Mouse (Mus musculus) forebrain, embryonic 11.5 days (tissue): ENCODE results near the gene Ddx24. TPM values are rescaled to one million over a fixed set of nuclear protein-coding genes. Genes with fewer than 3 reads are reported as not detected.

ENCODE experiments used
- ATAC-seq: fragments of 200-750 bp; cut with Nextera tagmentation; replicated peaks from 2 replicates; pipeline ENCODE4 v1.8.0; 2017; ENCODE audit warnings: moderate TSS enrichment; ENCODE audit not compliant: low FRiP score
- DNase-seq: peaks from one replicate; pipeline ENCODE4 v3.0.0-alpha.2; 2017; ENCODE audit warnings: low spot score
- H3K27ac ChIP-seq: fragments of 300-500 bp; sonication (generic); 2 replicates; pipeline ENCODE4 v1.5.1; 2014; ENCODE audit warnings: low read depth, low read length
- H3K27me3 ChIP-seq: fragments of 300-500 bp; sonication (generic); 2 replicates; pipeline ENCODE4 v1.6.1; 2014; ENCODE audit warnings: mild to moderate bottlenecking, low read length, mixed read lengths; ENCODE audit not compliant: control insufficient read depth, insufficient read depth
- H3K36me3 ChIP-seq: fragments of 300-500 bp; sonication (generic); 2 replicates; pipeline ENCODE4 v1.6.1; 2014; ENCODE audit warnings: mild to moderate bottlenecking, low read length, moderate library complexity, mixed read lengths; ENCODE audit not compliant: control insufficient read depth, insufficient read depth
- H3K4me1 ChIP-seq: fragments of 300-500 bp; sonication (generic); replicated peaks from 2 replicates; pipeline ENCODE4 v1.6.1; 2014; ENCODE audit warnings: low read length, mixed read lengths; ENCODE audit not compliant: control insufficient read depth, insufficient read depth
- H3K4me2 ChIP-seq: fragments of 300-500 bp; sonication (generic); 2 replicates; pipeline ENCODE4 v1.6.1; 2014; ENCODE audit warnings: low read depth, mild to moderate bottlenecking, low read length, moderate library complexity, mixed read lengths; ENCODE audit not compliant: severe bottlenecking
- H3K4me3 ChIP-seq: fragments of 300-500 bp; sonication (generic); 2 replicates; pipeline ENCODE4 v1.5.1; 2014; ENCODE audit warnings: low read depth, low read length
- H3K9ac ChIP-seq: fragments of 300-500 bp; sonication (generic); 2 replicates; pipeline ENCODE4 v1.6.1; 2014; ENCODE audit warnings: low read length
- H3K9me3 ChIP-seq: fragments of 300-500 bp; sonication (generic); 2 replicates; pipeline ENCODE4 v1.6.1; 2016; ENCODE audit warnings: low read length, mixed read lengths; ENCODE audit not compliant: control insufficient read depth
- WGBS: fragments of 180-500 bp; shearing (Covaris S2); extraction: QIAGEN DNeasy Blood & Tissue Kit; methylation state at CpG from one replicate; pipeline ENCODE4 v1.1.7; 2014; 5-methylcytosine and 5-hydroxymethylcytosine counted together
- polyA plus RNA-seq: library from polyadenylated mRNA; unstranded; fragments of >200 nt; fragmentation: Nextera tagmentation; extraction: Ambion mirVana; gene quantifications from 2 replicates; pipeline ENCODE4 v1.2.1, GENCODE M21; 2014

Gene Ddx24
- polyA plus RNA-seq, 1 experiment from 2014 or later, result 109 TPM

- Histone ChIP-seq H3K9me3 (no peaks in the 10 kb centered on the region), H3K9ac (no peak overlapping the region), H3K27me3 (no peaks in the 10 kb centered on the region), H3K27ac (no peak overlapping the region), H3K4me3 (no peak overlapping the region), H3K4me2 (no peak overlapping the region), H3K36me3 (no peaks in the 10 kb centered on the region), H3K4me1 (no peaks in the 10 kb centered on the region)
- 72% methylated on average over 4 of the region's 4 CpGs for WGBS
- ATAC-seq, result no peak
- DNase-seq, result no peak
These were observed 48.9 kb downstream of the Ddx24 start for GRCm38 (mm10) chr12:103376774-103377173.

GRCm38 (mm10) chr12:103376124-103376523 is 49.5 kb downstream of the Ddx24 start:
- no peak for DNase-seq
- 73% methylated on average over 5 of the region's 5 CpGs for WGBS

GRCm38 (mm10) chr12:103373530-103374236 is 51.9 kb downstream of the Ddx24 start:
- Histone ChIP-seq H3K27ac (no peak overlapping the region), H3K36me3 (no peaks in the 10 kb centered on the region), H3K4me3 (no peak overlapping the region), H3K9me3 (no peaks in the 10 kb centered on the region), H3K4me2 (no peak overlapping the region), H3K27me3 (no peaks in the 10 kb centered on the region), H3K4me1 (no peaks in the 10 kb centered on the region), H3K9ac (no peak overlapping the region)
- DNase-seq (no peak), ATAC-seq (no peak)
- WGBS, result 85% methylated on average over 8 of the region's 8 CpGs

More at GRCm38 (mm10) chr12:103376124-103376523, 49.5 kb downstream of the Ddx24 start:
- H3K9me3 ChIP-seq, result no peaks in the 10 kb centered on the region
- no peak for ATAC-seq
- H3K36me3 ChIP-seq, result no peaks in the 10 kb centered on the region
- no peak overlapping the region for H3K27ac ChIP-seq
- H3K4me2 ChIP-seq, result no peak overlapping the region
- H3K9ac ChIP-seq, result no peak overlapping the region
- H3K4me1 ChIP-seq, result no peaks in the 10 kb centered on the region
- no peak overlapping the region for H3K4me3 ChIP-seq
- H3K27me3 ChIP-seq, result no peaks in the 10 kb centered on the region

GRCm38 (mm10) chr12:103371711-103372110 is 53.9 kb downstream of the Ddx24 start:
- Histone ChIP-seq H3K9me3 (no peaks in the 10 kb centered on the region), H3K4me3 (no peak overlapping the region), H3K9ac (no peak overlapping the region), H3K4me1 (no peaks in the 10 kb centered on the region; the same call in 1 of the 2 replicates), H3K27me3 (no peaks in the 10 kb centered on the region), H3K27ac (no peak overlapping the region), H3K36me3 (no peaks in the 10 kb centered on the region), H3K4me2 (no peak overlapping the region)
- DNase-seq (peak; percentile 84), ATAC-seq (no peak)
- WGBS, result 25% methylated on average over 6 of the region's 6 CpGs

- H3K4me2 ChIP-seq, result no peak overlapping the region
- no peaks in the 10 kb centered on the region for H3K36me3 ChIP-seq
- ATAC-seq (no peak), DNase-seq (no peak)
- H3K9ac ChIP-seq, result no peak overlapping the region
- H3K27me3 ChIP-seq, result no peaks in the 10 kb centered on the region
- H3K27ac ChIP-seq, result no peak overlapping the region
- H3K4me1 ChIP-seq, result no peaks in the 10 kb centered on the region; the same call in 1 of the 2 replicates
- H3K9me3 ChIP-seq, result no peaks in the 10 kb centered on the region
- H3K4me3 ChIP-seq, result no peak overlapping the region
- WGBS, result 78% methylated on average over 4 of the region's 4 CpGs
These were observed 54.8 kb downstream of the Ddx24 start for GRCm38 (mm10) chr12:103370861-103371260.

DNA sequence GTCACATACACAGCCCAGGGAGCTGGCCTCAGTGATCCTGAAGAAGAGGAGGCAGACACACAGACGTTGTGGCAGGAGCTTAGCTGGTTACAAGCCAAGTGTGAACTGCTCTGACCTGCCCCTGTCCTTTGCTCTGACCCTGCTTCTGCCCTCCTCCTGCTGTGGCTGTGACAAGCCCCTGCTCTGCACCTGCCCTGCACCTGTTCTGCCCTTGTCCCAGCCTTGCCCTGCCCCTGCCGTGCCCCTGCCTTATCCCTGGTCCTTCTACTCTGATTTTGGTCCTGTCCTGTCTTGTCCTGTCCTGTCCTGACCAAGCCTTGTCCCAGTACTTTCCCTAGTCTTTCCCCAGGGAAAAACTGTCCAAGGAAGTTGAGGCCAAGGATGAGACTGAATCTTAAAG is 56.9 kb downstream of the Ddx24 start:
- H3K4me1 ChIP-seq, result no peaks in the 10 kb centered on the region; the same call in 1 of the 2 replicates
- no peak overlapping the region for H3K4me2 ChIP-seq
- no peak overlapping the region for H3K27ac ChIP-seq
- no peaks in the 10 kb centered on the region for H3K36me3 ChIP-seq
- H3K9me3 ChIP-seq, result no peaks in the 10 kb centered on the region
- H3K9ac ChIP-seq, result no peak overlapping the region
- H3K27me3 ChIP-seq, result no peaks in the 10 kb centered on the region
- ATAC-seq, result no peak
- no peak for DNase-seq
- 83% methylated on average over 2 of the region's 2 CpGs for WGBS
- H3K4me3 ChIP-seq, result no peak overlapping the region

DNA sequence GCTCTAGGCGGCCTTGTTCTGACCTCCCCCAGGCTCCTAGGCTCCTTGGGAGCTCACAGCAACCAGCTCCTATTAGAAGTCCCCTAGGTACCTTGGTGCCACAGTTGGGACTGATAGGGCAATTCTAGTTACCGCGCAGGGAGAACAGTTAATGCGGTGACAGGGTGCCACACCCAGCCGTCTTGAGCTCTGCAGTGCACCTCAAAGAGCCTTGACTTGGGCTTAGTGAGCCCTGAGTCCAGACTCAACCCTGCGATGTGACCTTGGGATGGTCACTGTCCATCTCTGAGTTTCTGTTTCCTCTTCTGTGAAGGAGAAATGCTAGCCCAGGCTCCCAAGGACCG is 57.3 kb downstream of the Ddx24 start:
- ATAC-seq, result no peak
- H3K36me3 ChIP-seq, result no peaks in the 10 kb centered on the region
- no peak for DNase-seq
- no peak overlapping the region for H3K27ac ChIP-seq
- no peak overlapping the region for H3K4me2 ChIP-seq
- H3K9ac ChIP-seq, result no peak overlapping the region
- WGBS, result 77% methylated on average over 7 of the region's 7 CpGs
- H3K4me1 ChIP-seq, result no peaks in the 10 kb centered on the region; the same call in 1 of the 2 replicates
- H3K27me3 ChIP-seq, result no peaks in the 10 kb centered on the region
- H3K4me3 ChIP-seq, result no peak overlapping the region
- no peaks in the 10 kb centered on the region for H3K9me3 ChIP-seq

GRCm38 (mm10) chr12:103367620-103368325 is 57.9 kb downstream of the Ddx24 start:
- no peak overlapping the region for H3K4me3 ChIP-seq

More at GRCm38 (mm10) chr12:103367620-103368325, 57.9 kb downstream of the Ddx24 start:
- no peak overlapping the region; the same call in 1 of the 2 replicates for H3K9ac ChIP-seq
- 17% methylated on average over 18 of the region's 18 CpGs for WGBS
- ATAC-seq (peak; percentile 72), DNase-seq (peak; percentile 88)
- no peaks in the 10 kb centered on the region for H3K36me3 ChIP-seq
- H3K4me1 ChIP-seq, result no peaks in the 10 kb centered on the region; the same call in 1 of the 2 replicates
- H3K9me3 ChIP-seq, result no peaks in the 10 kb centered on the region
- H3K27me3 ChIP-seq, result no peaks in the 10 kb centered on the region
- no peak overlapping the region for H3K27ac ChIP-seq
- H3K4me2 ChIP-seq, result peak overlapping the region; percentile 26; the same call in 1 of the 2 replicates
